Mouse (Mus musculus) testis, adult 2 months (tissue): ENCODE results near the gene Frat2. TPM values are rescaled to one million over a fixed set of nuclear protein-coding genes. Genes with fewer than 3 reads are reported as not detected.

ENCODE experiments used
- H3K27ac ChIP-seq: fragments of 200-500 bp; 2 replicates; pipeline ENCODE4 v1.5.1; 2012; ENCODE audit warnings: low read depth, low read length; ENCODE audit not compliant: control insufficient read depth, insufficient read depth
- H3K27me3 ChIP-seq: fragments of 200-500 bp; 2 replicates; pipeline ENCODE4 v1.6.1; 2012; ENCODE audit warnings: mild to moderate bottlenecking, low read length, moderate library complexity; ENCODE audit not compliant: control insufficient read depth, insufficient read depth
- H3K36me3 ChIP-seq: fragments of 200-500 bp; 2 replicates; pipeline ENCODE4 v1.6.1; 2012; ENCODE audit warnings: mild to moderate bottlenecking, low read length; ENCODE audit not compliant: control insufficient read depth, insufficient read depth
- H3K4me1 ChIP-seq: fragments of 200-500 bp; 2 replicates; pipeline ENCODE4 v1.6.1; 2012; ENCODE audit warnings: low read length; ENCODE audit not compliant: control insufficient read depth, insufficient read depth
- H3K4me3 ChIP-seq: fragments of 200-500 bp; 2 replicates; pipeline ENCODE4 v1.5.1; 2012; ENCODE audit warnings: low read depth, mild to moderate bottlenecking, low read length, moderate library complexity, mixed read lengths; ENCODE audit not compliant: control insufficient read depth
- CTCF ChIP-seq: fragments of 200-500 bp; IDR thresholded peaks from 2 replicates; pipeline ENCODE4 v1.5.1; 2012; ENCODE audit warnings: low read depth, mild to moderate bottlenecking, inconsistent platforms, low read length, moderate library complexity; ENCODE audit not compliant: control insufficient read depth, insufficient read depth, insufficient replicate concordance
- POLR2A ChIP-seq: fragments of 200-500 bp; IDR thresholded peaks from 2 replicates; pipeline ENCODE4 v1.6.1; 2012; ENCODE audit warnings: low read depth, mild to moderate bottlenecking, inconsistent platforms, low read length, moderate library complexity; ENCODE audit not compliant: control insufficient read depth
- polyA plus RNA-seq: library from polyadenylated mRNA; depleted of rRNA; stranded (reverse); fragments of >200 nt; gene quantifications from 2 replicates; pipeline ENCODE4 v1.2.3, GENCODE M21; 2012

The Frat2 gene
- polyA plus RNA-seq, 1 experiment = 47.7 TPM

GRCm38 (mm10) chr19:41835816-41836215 lies 12.1 kb downstream of the Frat2 start:
- H3K4me1 ChIP-seq = peaks cover 8% of the 10 kb centered on the region
- TF ChIP-seq POLR2A = no peak
- no peaks in the 10 kb centered on the region for H3K36me3 ChIP-seq
- H3K27ac ChIP-seq = no peak overlapping the region
- peaks cover 5% of the 10 kb centered on the region; the same call in 1 of the 2 replicates for H3K27me3 ChIP-seq
- H3K4me3 ChIP-seq = no peak overlapping the region

GRCm38 (mm10) chr19:41835407-41835806 lies 12.5 kb downstream of the Frat2 start:
- Histone ChIP-seq H3K27ac (no peak overlapping the region), H3K4me3 (no peak overlapping the region), H3K27me3 (peaks cover 9% of the 10 kb centered on the region; the same call in 1 of the 2 replicates), H3K4me1 (peaks cover 12% of the 10 kb centered on the region), H3K36me3 (no peaks in the 10 kb centered on the region)
- TF ChIP-seq CTCF (no peak), POLR2A (no peak)

GRCm38 (mm10) chr19:41832501-41833201 lies 15.3 kb downstream of the Frat2 start:
- TF ChIP-seq POLR2A = no peak
- TF ChIP-seq CTCF = no peak
- Histone ChIP-seq H3K27ac (no peak overlapping the region), H3K4me3 (peak overlapping the region; percentile 97), H3K27me3 (peaks cover 9% of the 10 kb centered on the region; the same call in 1 of the 2 replicates), H3K4me1 (peaks cover 16% of the 10 kb centered on the region), H3K36me3 (no peaks in the 10 kb centered on the region)

- Histone ChIP-seq H3K4me3 (peak overlapping the region; percentile 97), H3K4me1 (peaks cover 16% of the 10 kb centered on the region), H3K36me3 (no peaks in the 10 kb centered on the region), H3K27me3 (peaks cover 9% of the 10 kb centered on the region; the same call in 1 of the 2 replicates), H3K27ac (no peak overlapping the region)
- no peak for TF ChIP-seq CTCF
- TF ChIP-seq POLR2A = no peak
Observed at GRCm38 (mm10) chr19:41831718-41832391, 16.1 kb downstream of the Frat2 start.

- Histone ChIP-seq H3K27ac (no peak overlapping the region), H3K4me3 (peak overlapping the region; percentile 97), H3K36me3 (no peaks in the 10 kb centered on the region), H3K27me3 (peaks cover 9% of the 10 kb centered on the region; the same call in 1 of the 2 replicates), H3K4me1 (peaks cover 16% of the 10 kb centered on the region)
- TF ChIP-seq CTCF (no peak), POLR2A (no peak)
Observed at GRCm38 (mm10) chr19:41831101-41831570, 16.8 kb downstream of the Frat2 start.

GRCm38 (mm10) chr19:41830106-41831031 lies 17.6 kb downstream of the Frat2 start:
- no peaks in the 10 kb centered on the region for H3K36me3 ChIP-seq
- H3K27me3 ChIP-seq = peaks cover 9% of the 10 kb centered on the region; the same call in 1 of the 2 replicates
- H3K4me3 ChIP-seq = peak overlapping the region; percentile 97
- peaks cover 16% of the 10 kb centered on the region for H3K4me1 ChIP-seq
- peak overlapping the region; percentile 18 for H3K27ac ChIP-seq
- no peak for TF ChIP-seq CTCF
- no peak for TF ChIP-seq POLR2A
